7 mouse cellular contexts compared by ENCODE assay signal in the genomic region with DNA sequence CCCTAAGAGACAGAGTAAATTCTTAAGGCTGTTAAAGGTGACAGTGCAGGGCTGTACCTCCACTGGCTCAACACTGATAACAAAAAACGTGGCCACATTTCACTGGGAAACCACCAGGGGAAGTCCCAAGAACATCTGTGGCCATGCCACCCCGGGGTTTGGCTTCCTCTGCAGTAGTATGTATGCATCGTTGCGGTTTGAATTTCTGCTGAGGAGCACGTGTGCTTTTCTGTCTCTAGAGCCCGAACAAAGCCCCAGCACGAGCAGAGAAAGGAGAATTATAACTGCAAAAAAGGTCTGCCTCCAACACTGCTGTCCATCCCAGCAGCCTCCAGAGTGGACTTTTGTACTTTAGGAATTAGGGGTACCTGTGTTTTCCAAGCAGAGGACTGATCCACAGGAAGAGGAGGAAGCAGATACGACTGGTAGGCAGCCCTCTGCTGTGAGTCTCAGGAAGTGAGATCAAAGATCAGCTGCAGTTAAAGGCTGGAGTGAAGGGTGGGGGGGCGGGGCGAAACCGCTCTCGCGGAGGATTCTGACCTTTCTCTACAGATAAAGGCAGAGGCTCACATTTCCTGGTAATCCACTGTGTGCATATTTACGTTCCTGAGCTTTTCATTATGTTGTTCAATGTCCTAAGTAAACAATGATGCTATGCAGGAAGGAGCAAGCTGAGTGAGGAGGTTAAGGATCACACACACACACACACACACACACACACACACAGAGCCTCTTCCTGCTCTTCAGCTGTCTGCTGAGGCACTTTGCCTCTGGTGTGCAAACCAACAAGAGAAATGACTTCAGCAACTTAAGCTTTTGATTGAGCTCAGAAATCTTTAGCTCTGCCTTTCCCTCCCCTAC.
DNase-seq lines count a peak whose midpoint lies in the region; ATAC-seq and TF ChIP-seq lines count a peak whose summit lies in the region.

No protein-coding gene starts in this region.

- peak overlapping the region; percentile 21 to 42; a peak in 2 of 4 replicates for H3K27ac ChIP-seq in heart, embryonic 14.5 days (replicated peaks in 1 of 2; ENCODE audit: control insufficient read depth in 1 of 2, insufficient read depth in 1 of 2, low read depth in 2 of 2, low read length in 2 of 2)
- H3K27ac ChIP-seq in kidney, postnatal 0 days: no peak overlapping the region

- peak overlapping the region; percentile 31; the same call in 1 of the 2 replicates for H3K9ac ChIP-seq in heart, embryonic 14.5 days (ENCODE audit: low read length)
- H3K9ac ChIP-seq in kidney, postnatal 0 days (ENCODE audit: low read depth, low read length): no peak overlapping the region

- DNase-seq in A20 (ENCODE audit: low read depth, low spot score) (peak; percentile 97), ES-CJ7 (ENCODE audit: low read depth, low spot score) (peak; percentile 50)
- DNase-seq in embryo, embryonic 9.5 days (ENCODE audit: extremely low spot score): peak; percentile 72
- DNase-seq in kidney, postnatal 0 days (ENCODE audit: low spot score): peak; percentile 70
- peak; percentile 54 for DNase-seq in lung, postnatal 36 days
- peak; percentile 34 for DNase-seq in retina, postnatal 1 day

- peak; percentile 21; the same call in 1 of the 2 replicates for TF ChIP-seq CTCF in kidney, postnatal 0 days (IDR thresholded peaks at IDR 0.05; ENCODE audit: low read depth)

- peaks cover 2 to 4% of the 10 kb centered on the region in 2 experiments; a peak in 2 of 4 replicates for H3K4me1 ChIP-seq in heart, embryonic 14.5 days (ENCODE audit: control insufficient read depth in 2 of 2, insufficient read depth in 2 of 2, low read length in 2 of 2)
- H3K4me1 ChIP-seq in kidney, postnatal 0 days (replicated peaks; ENCODE audit: insufficient read depth, low read length): no peaks in the 10 kb centered on the region

- peak; percentile 64 for ATAC-seq in heart, embryonic 14.5 days (ENCODE audit: insufficient number of reproducible peaks, insufficient read depth, low FRiP score, low read depth)
- peak; percentile 88 for ATAC-seq in kidney, postnatal 0 days (replicated peaks; ENCODE audit: low FRiP score, low read depth)

- no peaks in the 10 kb centered on the region for H3K27me3 ChIP-seq in heart, embryonic 14.5 days (ENCODE audit: control insufficient read depth, insufficient read depth, low read length)
- H3K27me3 ChIP-seq in kidney, postnatal 0 days (ENCODE audit: insufficient read depth, low read length): no peaks in the 10 kb centered on the region

- 9% methylated on average over 14 of the region's 14 CpGs for WGBS in heart, embryonic 14.5 days
- WGBS in kidney, postnatal 0 days: 6% methylated on average over 14 of the region's 14 CpGs

- peak overlapping the region; percentile 57 for H3K4me2 ChIP-seq in heart, embryonic 14.5 days (ENCODE audit: low read length)
- peak overlapping the region; percentile 42 for H3K4me2 ChIP-seq in kidney, postnatal 0 days (ENCODE audit: low read length)

- peak overlapping the region; percentile 20 to 29; a peak in 3 of 4 replicates for H3K4me3 ChIP-seq in heart, embryonic 14.5 days (ENCODE audit: control insufficient read depth in 1 of 2, insufficient read depth in 1 of 2, low read depth in 1 of 2, low read length in 2 of 2)
- no peak overlapping the region for H3K4me3 ChIP-seq in kidney, postnatal 0 days (replicated peaks; ENCODE audit: low read depth, low read length)

- H3K36me3 ChIP-seq in heart, embryonic 14.5 days (ENCODE audit: control insufficient read depth, insufficient read depth, low read length): no peaks in the 10 kb centered on the region
- H3K36me3 ChIP-seq in kidney, postnatal 0 days (ENCODE audit: insufficient read depth, low read length): no peaks in the 10 kb centered on the region

- no peaks in the 10 kb centered on the region for H3K9me3 ChIP-seq in heart, embryonic 14.5 days (ENCODE audit: control insufficient read depth, low read length)
- H3K9me3 ChIP-seq in kidney, postnatal 0 days (replicated peaks; ENCODE audit: low read length): no peaks in the 10 kb centered on the region

Comparison
In these comparisons a context has a peak if more than half of its experiments do, and no peak if none do; other contexts are left out.
1. DNase-seq: peak in every context shown above with its lines; median percentile 97 in A20; 72 in embryo, embryonic 9.5 days; 70 in kidney, postnatal 0 days; 54 in lung, postnatal 36 days; 50 in ES-CJ7; 34 in retina, postnatal 1 day.